Mouse (Mus musculus) lung, embryonic 15.5 days (tissue): ENCODE measurements at regions not wholly inside any gene's neighbourhood (a gene's known extent, or its start where the extent isn't known, plus 50 kb on each side); places are given as distances from the start of the nearest gene placed in this dataset.

Experiments
- ATAC-seq: fragments of 200-750 bp; cut with Nextera tagmentation; 2 replicates; pipeline ENCODE4 v1.8.0; 2017; ENCODE audit warnings: moderate number of reproducible peaks, borderline replicate concordance; ENCODE audit not compliant: low FRiP score, low TSS enrichment; ENCODE audit errors: extremely low read depth
- H3K27ac ChIP-seq: fragments of 300-500 bp; sonication (generic); 2 replicates; pipeline ENCODE4 v1.5.1; 2015; ENCODE audit warnings: moderate library complexity, mild to moderate bottlenecking, inconsistent platforms
- H3K27me3 ChIP-seq: fragments of 300-500 bp; sonication (generic); 2 replicates; pipeline ENCODE4 v1.6.1; 2015; ENCODE audit warnings: inconsistent platforms
- H3K36me3 ChIP-seq: fragments of 300-500 bp; sonication (generic); 2 replicates; pipeline ENCODE4 v1.6.1; 2015; ENCODE audit warnings: inconsistent platforms
- H3K4me1 ChIP-seq: fragments of 300-500 bp; sonication (generic); 2 replicates; pipeline ENCODE4 v1.6.1; 2015; ENCODE audit warnings: inconsistent platforms
- H3K4me2 ChIP-seq: fragments of 300-500 bp; sonication (generic); 2 replicates; pipeline ENCODE4 v1.6.1; 2015; ENCODE audit warnings: inconsistent platforms, mild to moderate bottlenecking, moderate library complexity
- H3K4me3 ChIP-seq: fragments of 300-500 bp; sonication (generic); 2 replicates; pipeline ENCODE4 v1.5.1; 2015; ENCODE audit warnings: mild to moderate bottlenecking, inconsistent platforms
- H3K9ac ChIP-seq: fragments of 300-500 bp; sonication (generic); 2 replicates; pipeline ENCODE4 v1.6.1; 2015; ENCODE audit warnings: inconsistent platforms
- H3K9me3 ChIP-seq: fragments of 300-500 bp; sonication (generic); 2 replicates; pipeline ENCODE4 v1.6.1; 2016; ENCODE audit warnings: inconsistent platforms
- WGBS: fragments of 180-500 bp; shearing (Covaris S2); methylation state at CpG from one replicate; pipeline ENCODE4 v1.1.7; 2015; 5-methylcytosine and 5-hydroxymethylcytosine counted together

DNA sequence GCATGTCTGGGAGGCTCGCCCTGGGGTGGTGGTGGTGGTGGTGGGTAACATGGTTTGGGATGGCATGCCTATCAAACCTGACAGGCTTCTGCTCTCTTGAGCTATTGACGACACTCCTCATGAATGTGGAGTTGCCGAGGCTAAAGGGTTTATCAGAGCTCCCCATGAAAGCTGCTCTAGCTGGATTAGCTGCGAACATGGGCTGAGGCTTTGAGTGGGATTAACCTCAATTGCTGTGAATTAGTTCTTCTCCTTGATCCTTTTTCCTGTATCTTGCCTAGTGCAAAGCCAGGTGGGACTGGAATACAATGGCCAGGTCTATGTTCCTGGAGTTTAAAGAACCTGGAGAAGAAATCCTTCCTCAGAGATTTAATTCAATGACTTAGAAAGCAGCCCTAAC, 150.6 kb downstream of the Nmur2 start:
- Histone ChIP-seq H3K27ac (no peak overlapping the region), H3K9ac (no peak overlapping the region), H3K4me2 (no peak overlapping the region), H3K27me3 (no peaks in the 10 kb centered on the region), H3K4me3 (no peak overlapping the region), H3K4me1 (no peaks in the 10 kb centered on the region), H3K9me3 (no peaks in the 10 kb centered on the region), H3K36me3 (no peaks in the 10 kb centered on the region)
- ATAC-seq, result no peak
- WGBS, result 68% methylated on average over 4 of the region's 4 CpGs

DNA sequence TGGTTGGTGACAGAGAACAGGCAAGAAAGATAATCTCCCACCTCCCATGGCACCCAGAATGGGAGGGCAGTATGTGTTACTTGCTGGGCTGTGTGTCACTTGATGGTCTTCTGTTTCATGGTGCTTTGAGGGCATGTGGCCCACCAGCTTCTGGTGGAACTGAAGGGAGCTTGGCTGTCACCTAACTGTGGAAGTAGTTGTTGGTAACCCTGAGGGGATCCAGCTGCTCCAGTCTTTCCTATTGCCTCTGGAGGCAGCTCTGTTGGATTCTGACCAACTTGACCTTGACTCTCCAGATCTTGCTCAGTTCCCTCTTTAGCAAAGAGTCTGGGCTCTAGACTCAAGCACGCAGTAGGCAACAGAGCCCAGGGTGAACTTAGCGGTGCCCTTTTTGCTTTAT, 162.2 kb downstream of the Nmur2 start:
- Histone ChIP-seq H3K4me2 (no peak overlapping the region), H3K27me3 (no peaks in the 10 kb centered on the region), H3K9ac (no peak overlapping the region), H3K27ac (no peak overlapping the region), H3K4me1 (no peaks in the 10 kb centered on the region), H3K4me3 (no peak overlapping the region), H3K36me3 (no peaks in the 10 kb centered on the region), H3K9me3 (no peaks in the 10 kb centered on the region)
- 70% methylated on average over 2 of the region's 2 CpGs for WGBS
- ATAC-seq, result no peak

DNA sequence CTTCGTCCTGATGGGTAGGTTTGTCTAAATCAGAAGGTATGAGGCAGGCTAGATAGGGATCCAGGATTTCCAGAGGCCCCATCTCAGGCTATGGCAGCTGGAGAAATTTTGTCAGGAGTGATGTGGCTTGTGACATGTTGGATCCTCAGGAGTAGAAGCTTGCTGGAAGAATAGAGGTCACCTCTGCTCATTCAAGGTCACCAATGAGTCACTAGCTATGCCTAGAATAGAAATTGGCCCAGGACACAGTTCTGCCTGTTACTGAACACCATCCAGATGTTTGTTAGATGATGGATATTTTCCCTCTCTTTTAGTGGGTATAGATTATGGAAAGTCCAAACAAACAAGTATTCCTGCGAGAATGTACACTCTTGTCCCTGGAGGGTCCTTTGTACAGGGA, 173.7 kb downstream of the Nmur2 start:
- H3K4me2 ChIP-seq, result no peak overlapping the region
- ATAC-seq, result peak; percentile 8; the same call in 1 of the 2 replicates
- no peaks in the 10 kb centered on the region for H3K4me1 ChIP-seq
- H3K36me3 ChIP-seq, result no peaks in the 10 kb centered on the region
- H3K27me3 ChIP-seq, result no peaks in the 10 kb centered on the region
- no peak overlapping the region for H3K4me3 ChIP-seq
- 56% methylated on average over 2 of the region's 2 CpGs for WGBS
- H3K9me3 ChIP-seq, result no peaks in the 10 kb centered on the region
- no peak overlapping the region for H3K9ac ChIP-seq
- no peak overlapping the region for H3K27ac ChIP-seq

DNA sequence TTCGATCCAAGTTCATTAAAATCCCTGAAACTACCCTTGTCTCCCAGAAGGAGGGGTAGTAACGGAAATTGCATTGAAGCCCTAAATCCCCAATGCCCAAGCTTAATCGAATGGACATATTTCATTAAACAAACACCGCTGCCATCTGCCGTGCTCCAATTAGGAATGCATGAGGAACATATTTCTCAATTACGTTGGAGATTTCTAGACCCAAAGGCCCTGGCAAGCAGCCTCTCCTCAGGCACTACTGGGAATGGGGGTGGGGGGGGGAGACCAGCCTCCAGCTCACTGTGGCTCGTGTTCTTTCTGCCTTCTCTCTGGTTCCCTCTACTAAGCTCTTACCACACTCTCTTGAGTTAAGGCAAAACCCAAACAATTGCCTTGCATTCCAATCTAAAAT, 181.6 kb downstream of the Nmur2 start:
- 74% methylated on average over 7 of the region's 7 CpGs for WGBS
- Histone ChIP-seq H3K27ac (no peak overlapping the region), H3K27me3 (no peaks in the 10 kb centered on the region), H3K4me1 (no peaks in the 10 kb centered on the region), H3K9me3 (no peaks in the 10 kb centered on the region), H3K4me3 (no peak overlapping the region), H3K9ac (no peak overlapping the region), H3K36me3 (no peaks in the 10 kb centered on the region), H3K4me2 (no peak overlapping the region)
- no peak for ATAC-seq

DNA sequence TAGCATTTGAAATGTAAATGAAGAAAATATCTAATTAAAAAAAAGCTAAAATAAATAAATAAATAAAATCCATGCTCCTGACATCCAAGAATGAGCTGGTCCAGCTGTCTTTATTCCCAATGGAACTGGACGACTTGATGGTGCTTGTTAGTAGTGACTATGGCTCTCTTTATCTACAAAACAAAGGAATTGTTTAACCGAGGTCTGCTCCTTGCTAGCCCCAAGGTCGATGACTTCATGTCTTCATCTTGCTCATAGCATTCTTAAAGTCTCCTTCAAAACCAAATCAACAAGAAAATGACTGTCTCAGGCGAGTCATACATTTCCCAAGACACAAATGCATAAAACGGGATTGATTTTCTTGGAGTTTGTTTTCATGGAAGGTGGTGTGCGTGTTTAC, 212.5 kb upstream of the Glra1 start:
- no peak overlapping the region for H3K4me2 ChIP-seq
- H3K36me3 ChIP-seq, result no peaks in the 10 kb centered on the region
- H3K4me3 ChIP-seq, result no peak overlapping the region
- no peak overlapping the region for H3K9ac ChIP-seq
- H3K9me3 ChIP-seq, result no peaks in the 10 kb centered on the region
- 73% methylated on average over 6 of the region's 6 CpGs for WGBS
- H3K4me1 ChIP-seq, result no peaks in the 10 kb centered on the region
- no peak for ATAC-seq
- no peak overlapping the region for H3K27ac ChIP-seq
- no peaks in the 10 kb centered on the region for H3K27me3 ChIP-seq

DNA sequence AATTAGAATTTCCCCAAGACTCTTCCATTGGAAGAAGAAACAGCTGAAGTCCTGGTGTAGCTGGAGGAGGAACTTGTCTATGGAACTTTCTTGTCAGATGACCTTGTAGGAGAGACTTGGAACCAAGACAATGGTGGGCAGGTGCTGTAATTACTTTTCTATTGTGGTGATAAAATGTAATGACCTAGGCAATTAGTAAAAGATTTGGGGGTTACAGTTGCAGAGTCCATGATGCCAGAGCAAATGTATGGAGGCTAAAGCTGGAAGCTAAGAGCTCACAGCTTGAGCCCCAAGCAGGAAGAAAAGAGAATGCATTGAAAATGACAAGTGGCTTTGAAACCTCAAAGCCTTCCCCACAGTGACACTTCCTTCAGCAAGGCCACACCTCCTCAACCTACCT, 208.6 kb upstream of the Glra1 start:
- Histone ChIP-seq H3K9me3 (no peaks in the 10 kb centered on the region), H3K27ac (no peak overlapping the region), H3K36me3 (no peaks in the 10 kb centered on the region), H3K4me3 (no peak overlapping the region), H3K9ac (no peak overlapping the region), H3K27me3 (no peaks in the 10 kb centered on the region), H3K4me1 (no peaks in the 10 kb centered on the region), H3K4me2 (no peak overlapping the region)
- no peak for ATAC-seq

DNA sequence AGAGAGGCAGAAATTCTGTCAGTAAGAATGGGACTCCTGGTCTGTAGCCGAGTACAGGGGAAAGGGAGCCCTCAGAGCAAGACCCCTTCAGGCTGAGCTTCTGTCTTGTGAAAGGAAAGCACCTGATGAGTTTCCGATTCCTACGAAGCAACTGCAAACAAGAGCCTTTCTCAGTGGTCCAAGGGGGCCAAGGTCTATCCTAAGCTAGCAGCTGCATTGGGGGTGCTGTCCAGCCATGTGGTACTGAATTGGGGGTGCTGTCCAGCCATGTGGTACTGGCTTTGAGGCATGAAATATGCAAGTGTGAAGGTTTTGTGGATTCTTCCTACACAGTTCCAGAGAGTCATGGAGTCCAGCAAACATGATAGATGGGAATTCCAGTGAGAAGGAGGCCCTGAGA, 202.7 kb upstream of the Glra1 start:
- 73% methylated on average over 3 of the region's 3 CpGs for WGBS
- Histone ChIP-seq H3K4me2 (no peak overlapping the region), H3K27me3 (no peaks in the 10 kb centered on the region), H3K27ac (no peak overlapping the region), H3K36me3 (no peaks in the 10 kb centered on the region), H3K9me3 (no peaks in the 10 kb centered on the region), H3K4me3 (no peak overlapping the region), H3K9ac (no peak overlapping the region), H3K4me1 (no peaks in the 10 kb centered on the region)
- no peak for ATAC-seq

DNA sequence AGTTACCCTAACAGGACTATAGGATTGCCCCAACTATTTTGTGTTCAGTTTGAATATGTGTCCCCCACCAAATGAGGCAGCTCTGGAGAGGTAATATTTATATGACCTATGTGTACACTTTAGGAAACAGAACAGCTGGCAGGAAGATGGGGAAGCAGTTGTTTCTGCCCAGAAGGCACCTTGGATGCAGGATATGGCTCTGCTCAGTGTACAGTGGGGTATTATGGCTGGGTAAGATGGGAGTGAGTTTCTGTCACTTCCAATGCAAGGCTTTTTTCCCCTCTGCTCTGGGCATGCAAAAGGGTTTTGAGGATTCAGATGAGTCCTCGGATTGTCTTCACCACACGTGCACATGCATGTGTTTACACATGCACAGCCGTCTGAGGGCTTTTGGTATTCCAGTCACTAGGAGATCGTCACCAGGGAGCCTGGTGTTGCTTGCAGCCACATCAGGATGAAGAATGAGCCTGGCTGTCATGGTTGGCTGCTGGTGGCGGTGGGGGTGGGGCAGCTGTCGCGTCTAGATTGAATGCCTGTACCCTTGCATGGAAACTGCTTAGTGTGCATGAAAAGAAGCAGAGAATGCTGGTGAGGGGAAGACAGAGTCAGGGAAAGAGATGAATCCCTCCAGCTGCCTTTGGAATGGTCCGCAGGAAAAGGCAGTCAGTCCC, 183.3 kb upstream of the Glra1 start:
- no peak for ATAC-seq
- Histone ChIP-seq H3K36me3 (no peaks in the 10 kb centered on the region), H3K9me3 (no peaks in the 10 kb centered on the region), H3K4me1 (no peaks in the 10 kb centered on the region), H3K9ac (no peak overlapping the region), H3K27ac (no peak overlapping the region), H3K27me3 (no peaks in the 10 kb centered on the region), H3K4me3 (no peak overlapping the region), H3K4me2 (no peak overlapping the region)
- WGBS, result 22% methylated on average over 8 of the region's 8 CpGs

DNA sequence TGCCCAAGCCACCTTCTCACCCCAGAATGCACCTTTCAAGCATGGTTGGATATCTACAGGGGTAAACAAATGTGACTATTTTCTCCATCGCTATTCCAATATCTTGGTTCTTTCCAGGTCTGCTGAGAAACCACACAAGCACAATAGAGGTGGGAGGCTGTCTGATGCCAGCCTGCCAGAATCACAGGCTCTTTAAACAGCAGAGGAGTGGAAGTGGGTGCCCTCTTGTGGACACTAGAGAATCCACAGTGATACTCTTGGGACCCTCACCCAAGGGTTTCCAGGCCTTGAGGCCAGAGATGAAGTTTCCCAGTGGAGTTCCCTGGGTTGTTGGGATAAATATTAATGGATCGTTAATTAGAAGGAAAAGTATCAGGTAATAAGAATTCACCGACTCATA, 181.6 kb upstream of the Glra1 start:
- no peak overlapping the region for H3K9ac ChIP-seq
- no peak overlapping the region for H3K4me2 ChIP-seq
- no peak for ATAC-seq
- no peak overlapping the region for H3K4me3 ChIP-seq
- H3K4me1 ChIP-seq, result no peaks in the 10 kb centered on the region
- no peak overlapping the region for H3K27ac ChIP-seq
- no peaks in the 10 kb centered on the region for H3K27me3 ChIP-seq
- H3K9me3 ChIP-seq, result no peaks in the 10 kb centered on the region
- no peaks in the 10 kb centered on the region for H3K36me3 ChIP-seq
- 81% methylated on average over 3 of the region's 3 CpGs for whole genome bisulfite sequencing

DNA sequence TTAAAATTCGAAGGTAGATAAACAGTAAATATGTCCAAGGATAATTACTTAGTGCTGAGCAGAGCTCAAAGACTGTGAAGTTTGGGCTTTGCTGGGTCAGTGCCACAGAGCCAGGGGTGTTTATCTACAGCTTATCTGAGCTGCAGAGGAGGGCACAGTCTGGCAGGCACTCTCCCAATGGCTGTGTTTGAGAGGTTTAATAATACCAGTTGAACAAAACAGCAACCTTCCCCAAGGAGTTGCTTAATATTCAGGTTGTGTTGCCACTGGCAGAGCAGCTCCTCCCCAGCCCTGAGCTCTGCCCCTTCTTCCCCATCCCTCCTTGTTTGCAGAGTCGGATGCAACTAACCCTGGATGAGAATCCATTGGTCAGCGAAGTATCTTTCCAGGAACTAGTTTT, 173.0 kb upstream of the Glra1 start:
- no peak overlapping the region for H3K4me3 ChIP-seq
- no peak overlapping the region for H3K9ac ChIP-seq
- 67% methylated on average over 3 of the region's 3 CpGs for WGBS
- no peaks in the 10 kb centered on the region for H3K36me3 ChIP-seq
- H3K27me3 ChIP-seq, result no peaks in the 10 kb centered on the region
- ATAC-seq, result no peak
- H3K27ac ChIP-seq, result no peak overlapping the region
- H3K9me3 ChIP-seq, result no peaks in the 10 kb centered on the region
- no peak overlapping the region for H3K4me2 ChIP-seq
- no peaks in the 10 kb centered on the region for H3K4me1 ChIP-seq

DNA sequence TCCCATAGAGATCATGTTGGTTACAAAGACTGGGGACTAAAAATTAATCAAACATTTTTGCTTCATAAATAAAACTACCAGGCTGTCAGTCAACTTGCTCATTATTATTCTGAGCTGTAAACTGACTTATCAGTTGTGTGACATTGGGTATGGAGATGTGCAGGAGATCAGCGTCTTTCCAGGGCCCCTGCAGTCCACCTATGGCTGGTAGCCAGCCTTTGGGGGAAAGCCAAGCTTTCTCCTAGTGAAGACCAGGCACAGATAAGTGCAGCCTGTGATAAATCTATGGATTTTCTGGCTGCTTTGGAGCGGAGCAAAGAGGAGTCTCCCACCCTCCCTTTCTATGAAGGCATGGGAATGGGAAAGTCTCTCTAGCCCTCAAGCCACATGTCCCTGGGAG, 172.0 kb upstream of the Glra1 start:
- no peak overlapping the region for H3K27ac ChIP-seq
- ATAC-seq, result no peak
- no peak overlapping the region for H3K9ac ChIP-seq
- WGBS, result 43% methylated on average over 2 of the region's 2 CpGs
- no peak overlapping the region for H3K4me2 ChIP-seq
- H3K4me1 ChIP-seq, result no peaks in the 10 kb centered on the region
- H3K9me3 ChIP-seq, result no peaks in the 10 kb centered on the region
- no peaks in the 10 kb centered on the region for H3K36me3 ChIP-seq
- H3K4me3 ChIP-seq, result no peak overlapping the region
- no peaks in the 10 kb centered on the region for H3K27me3 ChIP-seq

DNA sequence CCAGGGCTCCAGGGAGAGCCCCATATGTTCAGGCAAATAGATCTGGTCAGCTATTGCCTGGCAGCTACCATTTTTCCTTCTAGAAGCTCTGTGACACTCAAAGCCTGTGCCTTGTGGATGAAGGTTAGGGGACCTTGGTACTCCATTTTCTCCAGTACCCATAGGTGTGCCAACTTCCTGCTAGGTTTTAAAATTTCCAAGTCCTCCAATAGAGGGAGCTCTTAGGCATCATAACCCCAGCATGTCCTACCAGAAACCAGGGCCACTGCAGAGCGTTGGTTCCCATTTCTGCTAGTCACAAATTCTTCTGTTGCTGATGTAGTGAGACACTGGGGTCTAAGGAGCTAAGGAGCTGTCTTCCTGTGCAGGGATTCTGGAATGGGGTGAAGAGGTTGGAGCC, 165.3 kb upstream of the Glra1 start:
- H3K4me3 ChIP-seq, result no peak overlapping the region
- ATAC-seq, result no peak
- no peaks in the 10 kb centered on the region for H3K27me3 ChIP-seq
- H3K9me3 ChIP-seq, result no peaks in the 10 kb centered on the region
- H3K9ac ChIP-seq, result no peak overlapping the region
- no peaks in the 10 kb centered on the region for H3K36me3 ChIP-seq
- no peak overlapping the region for H3K4me2 ChIP-seq
- 68% methylated on average over 1 of the region's 1 CpGs for WGBS
- no peaks in the 10 kb centered on the region for H3K4me1 ChIP-seq
- H3K27ac ChIP-seq, result no peak overlapping the region

DNA sequence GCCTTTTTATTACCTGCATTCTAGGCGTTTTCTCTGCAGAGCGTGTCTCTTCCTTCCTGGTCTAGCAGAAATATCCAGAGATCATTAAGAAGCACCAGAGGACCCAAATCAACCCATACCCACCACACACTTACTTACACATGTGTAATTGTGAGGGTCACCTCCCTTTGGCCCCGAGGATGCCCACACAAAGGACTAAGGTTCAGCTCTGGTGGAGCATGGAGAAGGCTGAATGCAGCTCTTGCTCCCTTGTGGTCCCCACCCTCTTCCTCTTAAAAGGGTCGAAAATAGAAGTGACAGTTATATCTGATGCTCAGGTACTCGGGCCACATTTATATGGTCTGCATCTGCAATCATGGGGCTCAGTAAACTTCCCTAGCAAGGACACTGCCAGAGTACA, 164.5 kb upstream of the Glra1 start:
- no peaks in the 10 kb centered on the region for H3K4me1 ChIP-seq
- H3K36me3 ChIP-seq, result no peaks in the 10 kb centered on the region
- no peaks in the 10 kb centered on the region for H3K9me3 ChIP-seq
- H3K9ac ChIP-seq, result no peak overlapping the region
- no peak for ATAC-seq
- H3K4me2 ChIP-seq, result no peak overlapping the region
- no peak overlapping the region for H3K4me3 ChIP-seq
- WGBS, result 66% methylated on average over 5 of the region's 5 CpGs
- H3K27me3 ChIP-seq, result no peaks in the 10 kb centered on the region
- H3K27ac ChIP-seq, result no peak overlapping the region
